ENCODE assay signal across 8 mouse cellular contexts in the genomic region with DNA sequence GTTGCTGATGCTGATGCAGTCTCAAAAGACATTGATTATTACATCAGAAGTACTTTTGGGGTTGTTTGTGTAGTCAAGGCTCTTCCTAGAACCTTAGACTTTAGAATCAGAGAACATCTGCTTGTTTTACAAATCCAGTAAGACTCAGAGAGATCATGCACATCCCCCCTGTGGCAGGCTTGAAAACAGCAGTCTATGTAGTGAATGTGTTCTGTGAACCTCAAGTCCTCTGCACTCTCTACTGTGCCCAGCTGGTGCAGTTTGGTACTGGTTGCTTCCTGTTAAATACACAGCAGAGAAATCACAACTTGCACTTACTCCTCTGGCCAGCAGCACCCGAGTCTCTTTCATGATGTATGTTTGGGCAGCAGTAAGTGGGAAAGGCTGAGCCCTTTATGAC. TPM values are rescaled to one million over a fixed set of nuclear protein-coding genes. Genes with fewer than 3 reads are reported as not detected.
A peak's percentile ranks its signal among the peaks of the same experiment; 100 is the strongest.
DNase-seq lines count a peak whose midpoint lies in the region; ATAC-seq lines count a peak whose summit lies in the region.
"Had no signal": no experiment of that assay in that cellular context is flagged by ENCODE, and none has a peak within 500 bp of the region (broad histone marks: within the 10 kb centered on the region; RNA-seq: fewer than 3 reads in every experiment).

No protein-coding gene starts in this region.

- H3K9ac ChIP-seq in stomach, embryonic 16.5 days (ENCODE audit: low read length), result no peak overlapping the region
- H3K9ac ChIP-seq: neural tube, embryonic 12.5 days had no signal

- H3K4me2 ChIP-seq in stomach, embryonic 16.5 days (ENCODE audit: low read depth, low read length), result no peak overlapping the region
- H3K4me2 ChIP-seq: neural tube, embryonic 12.5 days had no signal

- DNase-seq in urinary bladder, postnatal 25 days (ENCODE audit: low spot score), result peak; percentile 31
- no peak for DNase-seq in urinary bladder, postnatal 10 days (ENCODE audit: low spot score)
- DNase-seq in adrenal gland, postnatal 10 days, result peak; percentile 64
- DNase-seq in layer of hippocampus, postnatal 10 days (ENCODE audit: low spot score in 2 of 2), result peak; percentile 63 to 67

- no peak overlapping the region for H3K4me3 ChIP-seq in stomach, embryonic 16.5 days (replicated peaks; ENCODE audit: low read length)
- H3K4me3 ChIP-seq: neural tube, embryonic 12.5 days had no signal

- H3K9me3 ChIP-seq in stomach, embryonic 16.5 days (replicated peaks; ENCODE audit: control insufficient read depth, low read length), result no peaks in the 10 kb centered on the region
- H3K9me3 ChIP-seq: neural tube, embryonic 12.5 days had no signal

- no peaks in the 10 kb centered on the region for H3K4me1 ChIP-seq in stomach, embryonic 16.5 days (ENCODE audit: control insufficient read depth, insufficient read depth, low read length)
- H3K4me1 ChIP-seq: neural tube, embryonic 12.5 days had no signal

- H3K27ac ChIP-seq in stomach, embryonic 16.5 days (ENCODE audit: low read length), result no peak overlapping the region
- H3K27ac ChIP-seq: neural tube, embryonic 12.5 days had no signal

- ATAC-seq in hematopoietic stem cell, adult 5-6 weeks (replicated peaks in 1 of 2; ENCODE audit: insufficient read depth in 1 of 2, low FRiP score in 2 of 2, low TSS enrichment in 1 of 2, low read depth in 1 of 2, poor library complexity in 2 of 2, severe bottlenecking in 2 of 2), result peak; percentile 99 to 100
- ATAC-seq in megakaryocyte, adult 5-6 weeks (ENCODE audit: poor library complexity, severe bottlenecking), result peak; percentile 82
- peak; percentile 37; the same call in 1 of the 2 replicates for ATAC-seq in stomach, embryonic 16.5 days (ENCODE audit: insufficient read depth, low FRiP score)

- 19% methylated on average over 1 of the region's 1 CpGs for WGBS in stomach, embryonic 16.5 days

- no peaks in the 10 kb centered on the region for H3K36me3 ChIP-seq in stomach, embryonic 16.5 days (ENCODE audit: control insufficient read depth, insufficient read depth, low read length)
- H3K36me3 ChIP-seq: neural tube, embryonic 12.5 days had no signal

- no peaks in the 10 kb centered on the region for H3K27me3 ChIP-seq in stomach, embryonic 16.5 days (ENCODE audit: control insufficient read depth, insufficient read depth, low read length)
- H3K27me3 ChIP-seq: neural tube, embryonic 12.5 days had no signal

RNA-seq across cellular contexts. Expression of a gene that starts 11.6 kb away (rescaled TPM):
- total RNA-seq in adrenal gland, postnatal 10 days (2021), result 10 to 100 TPM; 23.8 to 25.3 TPM
- total RNA-seq in hematopoietic stem cell, adult 5-6 weeks (2017), result 26.0 and 30.7 TPM in 2 replicates
- 100 to 1,000 TPM in 1 of 2 experiments, 10 to 100 TPM in 1; 93.5 to 122 TPM for total RNA-seq in layer of hippocampus, postnatal 10 days (2021)
- 9.1 and 14.8 TPM in 2 replicates for total RNA-seq in megakaryocyte, adult 5-6 weeks (2015)
- 8.1 and 28.5 TPM in 2 replicates for total RNA-seq in megakaryocyte, adult 5-6 weeks (2017)
- 24.8 and 30.1 TPM in 2 replicates for polyA plus RNA-seq in stomach, embryonic 16.5 days (2015; fragmentation: Nextera tagmentation; extraction: Ambion mirVana)

Comparison
In these comparisons a context has a peak if more than half of its experiments do, and no peak if none do; other contexts are left out.
1. ATAC-seq: peak in every context shown above with its lines; median percentile 100 in hematopoietic stem cell, adult 5-6 weeks; 82 in megakaryocyte, adult 5-6 weeks; 37 in stomach, embryonic 16.5 days.